Mouse (Mus musculus) embryonic fibroblast, embryonic 13.5 days (primary cell): ENCODE results near the gene Elk1. TPM values are rescaled to one million over a fixed set of nuclear protein-coding genes. Genes with fewer than 3 reads are reported as not detected.
A peak's percentile ranks its signal among the peaks of the same experiment; 100 is the strongest.

Experiments
- H3K27ac ChIP-seq: 2 replicates; pipeline ENCODE4 v1.5.1; 2012; ENCODE audit warnings: low read length, control low read depth, inconsistent platforms; ENCODE audit not compliant: insufficient read depth
- H3K4me1 ChIP-seq: 2 replicates; pipeline ENCODE4 v1.6.1; 2011; ENCODE audit warnings: low read length; ENCODE audit not compliant: control insufficient read depth, insufficient read depth
- H3K4me3 ChIP-seq: 2 replicates; pipeline ENCODE4 v1.5.1; 2011; ENCODE audit warnings: mild to moderate bottlenecking, control low read depth, low read length; ENCODE audit not compliant: insufficient read depth
- CTCF ChIP-seq: IDR thresholded peaks from 2 replicates; pipeline ENCODE4 v1.5.1; 2011; ENCODE audit warnings: mild to moderate bottlenecking, control low read depth, low read length, moderate library complexity, borderline replicate concordance; ENCODE audit not compliant: insufficient read depth
- POLR2A ChIP-seq: IDR thresholded peaks from 2 replicates; pipeline ENCODE4 v1.6.1; 2011; ENCODE audit warnings: low read depth, mild to moderate bottlenecking, control low read depth, low read length, moderate library complexity
- polyA plus RNA-seq: library from polyadenylated mRNA; stranded (reverse); fragments of >200 nt; gene quantifications from 2 replicates; pipeline ENCODE4 v1.2.4, GENCODE M21; 2011; ENCODE audit warnings: low read depth; ENCODE audit not compliant: missing spikeins, insufficient read length

Gene Elk1
- polyA plus RNA-seq, 1 experiment: 20.7 TPM

- no peaks in the 10 kb centered on the region for H3K4me1 ChIP-seq
- no peak for TF ChIP-seq POLR2A
- no peak for TF ChIP-seq CTCF
- no peak overlapping the region; the same call in 1 of the 2 replicates for H3K27ac ChIP-seq
- no peak overlapping the region for H3K4me3 ChIP-seq
Observed at GRCm38 (mm10) chrX:20921366-20921765, 29.0 kb downstream of the Elk1 start.

DNA sequence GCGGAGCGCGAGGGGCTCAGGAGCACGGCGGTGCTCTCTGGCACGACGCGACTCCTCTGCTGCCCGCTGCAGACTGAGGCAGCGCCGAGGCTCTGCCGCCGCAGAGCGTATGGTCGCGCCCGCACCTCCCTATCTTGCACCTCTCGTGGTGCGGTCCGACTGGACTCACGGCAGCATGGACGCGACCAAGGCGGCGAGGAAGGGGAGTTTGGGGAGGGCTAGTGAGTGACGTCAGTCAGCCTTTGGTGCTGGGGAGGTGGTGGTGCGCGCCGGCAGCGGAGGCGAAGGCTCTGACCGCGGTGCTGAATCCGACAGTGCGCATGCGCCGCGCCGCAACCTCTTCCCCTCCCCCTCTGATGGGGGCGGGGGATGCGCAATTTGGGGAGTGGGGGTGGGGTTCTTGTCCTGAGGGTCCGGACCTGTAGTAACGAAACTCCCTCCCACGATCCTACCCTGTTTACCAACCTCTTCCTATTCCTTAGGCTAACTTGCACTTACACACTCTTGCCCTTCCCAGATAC is 29.5 kb downstream of the Elk1 start, which contains the start of gene Syn1:
Gene Syn1, minus strand, starts transcription at position 161 of the 521 bp plus-strand sequence.
- Histone ChIP-seq H3K27ac (no peak within 1 kb of the TSS; the same call in 1 of the 2 replicates), H3K4me1 (no peaks in the 10 kb centered on the region), H3K4me3 (peak within 1 kb of the TSS; percentile 45)
- no peak for TF ChIP-seq CTCF
- TF ChIP-seq POLR2A: peak; percentile 35; the same call in 1 of the 2 replicates

- TF ChIP-seq CTCF: no peak
- H3K4me1 ChIP-seq: no peaks in the 10 kb centered on the region
- H3K4me3 ChIP-seq: peak overlapping the region; percentile 45
- no peak overlapping the region for H3K27ac ChIP-seq
Observed at GRCm38 (mm10) chrX:20920249-20920843, 30.1 kb downstream of the Elk1 start.

DNA sequence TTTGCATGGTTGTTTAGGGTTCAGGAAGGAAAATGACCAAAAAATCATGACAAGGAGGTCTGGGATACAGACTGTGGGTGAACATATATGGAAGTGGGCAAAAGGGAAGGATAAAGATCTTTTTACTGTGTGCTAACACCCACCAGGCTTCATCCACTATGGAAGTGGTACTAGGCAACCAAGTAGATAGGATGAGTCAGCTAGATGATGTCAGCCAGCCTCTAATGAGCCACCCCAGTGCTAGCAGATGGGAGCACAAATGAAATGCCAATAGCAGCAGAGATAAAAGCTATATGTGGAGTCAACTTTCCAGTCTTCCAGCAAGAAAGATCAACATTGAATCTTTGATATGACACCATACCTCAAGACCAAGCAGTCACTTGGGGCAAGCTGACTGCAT is 35.3 kb downstream of the Elk1 start:
- Histone ChIP-seq H3K4me1 (no peaks in the 10 kb centered on the region), H3K27ac (no peak overlapping the region), H3K4me3 (no peak overlapping the region)
- TF ChIP-seq CTCF (no peak), POLR2A (no peak)

- TF ChIP-seq CTCF: no peak
- no peak for TF ChIP-seq POLR2A
- H3K4me3 ChIP-seq: no peak overlapping the region
- H3K4me1 ChIP-seq: no peaks in the 10 kb centered on the region
- no peak overlapping the region for H3K27ac ChIP-seq
Observed at GRCm38 (mm10) chrX:20913726-20914125, 36.7 kb downstream of the Elk1 start.

GRCm38 (mm10) chrX:20910074-20910473 is 40.3 kb downstream of the Elk1 start:
- H3K4me1 ChIP-seq: no peaks in the 10 kb centered on the region
- TF ChIP-seq CTCF: no peak
- no peak for TF ChIP-seq POLR2A
- H3K4me3 ChIP-seq: no peak overlapping the region
- H3K27ac ChIP-seq: no peak overlapping the region

Other genes with a start within 250 kb of the Elk1 start
- 13.1 and 22.9 TPM in 2 replicates for gene Usp11, start 246.7 kb downstream of the Elk1 start, polyA plus RNA-seq
- gene Araf, start 152.8 kb downstream of the Elk1 start, polyA plus RNA-seq: 76.4 and 90.9 TPM in 2 replicates
- gene Timp1, start 80.4 kb downstream of the Elk1 start, polyA plus RNA-seq: 739 and 1,331 TPM in 2 replicates
- 2.0 and 4.4 TPM in 2 replicates for gene Syn1, start 29.6 kb downstream of the Elk1 start, polyA plus RNA-seq
- 3.5 and 5.1 TPM in 2 replicates for gene Cfp, start 19.1 kb downstream of the Elk1 start, polyA plus RNA-seq
- 27.6 and 29.6 TPM in 2 replicates for gene Uxt, start 11.4 kb upstream of the Elk1 start, polyA plus RNA-seq
- 9.7 and 14.0 TPM in 2 replicates for gene Zfp182, start 111.7 kb upstream of the Elk1 start, polyA plus RNA-seq
- gene Spaca5, start 117.8 kb upstream of the Elk1 start, polyA plus RNA-seq: not detected in 2 replicates
- 1.3 and 1.6 TPM in 2 replicates for gene Zfp300, start 138.9 kb upstream of the Elk1 start, polyA plus RNA-seq
- not detected in 2 replicates for gene Ssxa1, start 165.2 kb upstream of the Elk1 start, polyA plus RNA-seq
- not detected in 2 replicates for gene Gm21876, start 225.0 kb upstream of the Elk1 start, polyA plus RNA-seq